Mouse (Mus musculus): ENCODE data around the gene Rad17. TPM values are rescaled to one million over a fixed set of nuclear protein-coding genes. Genes with fewer than 3 reads are reported as not detected.

The Rad17 gene
- polyA plus RNA-seq, 1 experiment from 2014 or later: 28.6 TPM

GRCm38 (mm10) chr13:100612251-100612650 is 38.6 kb downstream of the Rad17 start:
- 92% methylated on average over 10 of the region's 10 CpGs for WGBS
- H3K27me3 ChIP-seq: peaks cover 17% of the 10 kb centered on the region
- H3K9me3 ChIP-seq: peaks cover 7% of the 10 kb centered on the region; the same call in 1 of the 2 replicates
- H3K4me3 ChIP-seq (replicated peaks): no peak overlapping the region
- no peaks in the 10 kb centered on the region for H3K36me3 ChIP-seq
- H3K4me2 ChIP-seq: no peak overlapping the region
- H3K4me1 ChIP-seq (replicated peaks): peaks cover 8% of the 10 kb centered on the region; the same call in 1 of the 2 replicates
- ATAC-seq (ENCODE audit: insufficient number of reproducible peaks, insufficient read depth, low FRiP score, low TSS enrichment, low read depth): no peak
- no peak overlapping the region for H3K27ac ChIP-seq
- H3K9ac ChIP-seq (replicated peaks): no peak overlapping the region

- no peak overlapping the region for H3K4me3 ChIP-seq (replicated peaks)
- H3K9ac ChIP-seq (replicated peaks): no peak overlapping the region
- ATAC-seq (ENCODE audit: insufficient number of reproducible peaks, insufficient read depth, low FRiP score, low TSS enrichment, low read depth): no peak
- no peak overlapping the region for H3K4me2 ChIP-seq
- peaks cover 7% of the 10 kb centered on the region; the same call in 1 of the 2 replicates for H3K9me3 ChIP-seq
- 91% methylated on average over 13 of the region's 13 CpGs for WGBS
- H3K27ac ChIP-seq: no peak overlapping the region
- no peaks in the 10 kb centered on the region for H3K36me3 ChIP-seq
- H3K27me3 ChIP-seq: peaks cover 9% of the 10 kb centered on the region
- H3K4me1 ChIP-seq (replicated peaks): peaks cover 1% of the 10 kb centered on the region; the same call in 1 of the 2 replicates
Observed at GRCm38 (mm10) chr13:100611266-100611665, 39.6 kb downstream of the Rad17 start.

- Histone ChIP-seq H3K9ac (replicated peaks) (no peak overlapping the region), H3K9me3 (peaks cover 7% of the 10 kb centered on the region; the same call in 1 of the 2 replicates), H3K27ac (no peak overlapping the region), H3K4me3 (replicated peaks) (no peak overlapping the region), H3K27me3 (no peaks in the 10 kb centered on the region), H3K4me2 (no peak overlapping the region), H3K4me1 (replicated peaks) (no peaks in the 10 kb centered on the region), H3K36me3 (no peaks in the 10 kb centered on the region)
- 87% methylated on average over 8 of the region's 8 CpGs for WGBS
- no peak for ATAC-seq (ENCODE audit: insufficient number of reproducible peaks, insufficient read depth, low FRiP score, low TSS enrichment, low read depth)
Observed at GRCm38 (mm10) chr13:100607756-100608155, 43.1 kb downstream of the Rad17 start.

- Histone ChIP-seq H3K27me3 (no peaks in the 10 kb centered on the region), H3K36me3 (no peaks in the 10 kb centered on the region), H3K9ac (replicated peaks) (no peak overlapping the region), H3K4me1 (replicated peaks) (no peaks in the 10 kb centered on the region), H3K9me3 (peaks cover 7% of the 10 kb centered on the region; the same call in 1 of the 2 replicates), H3K27ac (no peak overlapping the region), H3K4me3 (replicated peaks) (no peak overlapping the region), H3K4me2 (no peak overlapping the region)
- 61% methylated on average over 1 of the region's 1 CpGs for WGBS
- ATAC-seq (ENCODE audit: insufficient number of reproducible peaks, insufficient read depth, low FRiP score, low TSS enrichment, low read depth): no peak
Observed at GRCm38 (mm10) chr13:100605845-100606244, 45.0 kb downstream of the Rad17 start.

- no peaks in the 10 kb centered on the region for H3K27me3 ChIP-seq
- H3K4me1 ChIP-seq (replicated peaks): no peaks in the 10 kb centered on the region
- ATAC-seq (ENCODE audit: insufficient number of reproducible peaks, insufficient read depth, low FRiP score, low TSS enrichment, low read depth): no peak
- WGBS: 90% methylated on average over 11 of the region's 11 CpGs
- H3K4me3 ChIP-seq (replicated peaks): no peak overlapping the region
- H3K9ac ChIP-seq (replicated peaks): no peak overlapping the region
- H3K4me2 ChIP-seq: no peak overlapping the region
- no peaks in the 10 kb centered on the region for H3K36me3 ChIP-seq
- no peak overlapping the region for H3K27ac ChIP-seq
- peaks cover 7% of the 10 kb centered on the region; the same call in 1 of the 2 replicates for H3K9me3 ChIP-seq
Observed at GRCm38 (mm10) chr13:100603738-100604095, 47.1 kb downstream of the Rad17 start.

GRCm38 (mm10) chr13:100603031-100603737 is 47.7 kb downstream of the Rad17 start:
- Histone ChIP-seq H3K9ac (replicated peaks) (no peak overlapping the region), H3K4me1 (replicated peaks) (no peaks in the 10 kb centered on the region), H3K9me3 (peaks cover 7% of the 10 kb centered on the region; the same call in 1 of the 2 replicates), H3K27ac (no peak overlapping the region), H3K36me3 (no peaks in the 10 kb centered on the region), H3K4me3 (replicated peaks) (no peak overlapping the region), H3K27me3 (no peaks in the 10 kb centered on the region), H3K4me2 (no peak overlapping the region)
- ATAC-seq (ENCODE audit: insufficient number of reproducible peaks, insufficient read depth, low FRiP score, low TSS enrichment, low read depth): no peak
- WGBS: 91% methylated on average over 10 of the region's 10 CpGs

- no peaks in the 10 kb centered on the region for H3K36me3 ChIP-seq
- 70% methylated on average over 5 of the region's 5 CpGs for WGBS
- no peaks in the 10 kb centered on the region for H3K4me1 ChIP-seq (replicated peaks)
- no peak overlapping the region for H3K4me2 ChIP-seq
- no peak for ATAC-seq (ENCODE audit: insufficient number of reproducible peaks, insufficient read depth, low FRiP score, low TSS enrichment, low read depth)
- H3K9ac ChIP-seq (replicated peaks): no peak overlapping the region
- H3K4me3 ChIP-seq (replicated peaks): no peak overlapping the region
- H3K27ac ChIP-seq: no peak overlapping the region
- H3K9me3 ChIP-seq: no peaks in the 10 kb centered on the region
- no peaks in the 10 kb centered on the region for H3K27me3 ChIP-seq
Observed at GRCm38 (mm10) chr13:100602239-100602902, 48.5 kb downstream of the Rad17 start.

- Histone ChIP-seq H3K27ac (no peak overlapping the region), H3K36me3 (no peaks in the 10 kb centered on the region), H3K9me3 (no peaks in the 10 kb centered on the region), H3K4me1 (replicated peaks) (peaks cover 8% of the 10 kb centered on the region; the same call in 1 of the 2 replicates), H3K4me3 (replicated peaks) (no peak overlapping the region), H3K4me2 (no peak overlapping the region), H3K9ac (replicated peaks) (no peak overlapping the region), H3K27me3 (no peaks in the 10 kb centered on the region)
- WGBS: 56% methylated on average over 8 of the region's 8 CpGs
- ATAC-seq (ENCODE audit: insufficient number of reproducible peaks, insufficient read depth, low FRiP score, low TSS enrichment, low read depth): no peak
Observed at GRCm38 (mm10) chr13:100601034-100601433, 49.8 kb downstream of the Rad17 start.

- no peaks in the 10 kb centered on the region for H3K27me3 ChIP-seq
- 77% methylated on average over 12 of the region's 12 CpGs for WGBS
- H3K36me3 ChIP-seq: no peaks in the 10 kb centered on the region
- peaks cover 8% of the 10 kb centered on the region; the same call in 1 of the 2 replicates for H3K4me1 ChIP-seq (replicated peaks)
- no peak for ATAC-seq (ENCODE audit: insufficient number of reproducible peaks, insufficient read depth, low FRiP score, low TSS enrichment, low read depth)
- no peaks in the 10 kb centered on the region for H3K9me3 ChIP-seq
- no peak overlapping the region for H3K27ac ChIP-seq
- no peak overlapping the region for H3K4me3 ChIP-seq (replicated peaks)
- H3K9ac ChIP-seq (replicated peaks): no peak overlapping the region
- H3K4me2 ChIP-seq: no peak overlapping the region
Observed at GRCm38 (mm10) chr13:100600317-100600716, 50.5 kb downstream of the Rad17 start.

- Histone ChIP-seq H3K36me3 (no peaks in the 10 kb centered on the region), H3K27ac (no peak overlapping the region), H3K9ac (replicated peaks) (no peak overlapping the region), H3K4me1 (replicated peaks) (peaks cover 8% of the 10 kb centered on the region; the same call in 1 of the 2 replicates), H3K4me3 (replicated peaks) (no peak overlapping the region), H3K4me2 (no peak overlapping the region), H3K9me3 (no peaks in the 10 kb centered on the region), H3K27me3 (no peaks in the 10 kb centered on the region)
- ATAC-seq (ENCODE audit: insufficient number of reproducible peaks, insufficient read depth, low FRiP score, low TSS enrichment, low read depth): no peak
- 83% methylated on average over 9 of the region's 9 CpGs for WGBS
Observed at GRCm38 (mm10) chr13:100597284-100597683, 53.6 kb downstream of the Rad17 start.

- Histone ChIP-seq H3K9ac (replicated peaks) (no peak overlapping the region), H3K4me3 (replicated peaks) (no peak overlapping the region), H3K27me3 (no peaks in the 10 kb centered on the region), H3K36me3 (no peaks in the 10 kb centered on the region), H3K4me2 (no peak overlapping the region), H3K4me1 (replicated peaks) (peaks cover 8% of the 10 kb centered on the region; the same call in 1 of the 2 replicates), H3K9me3 (no peaks in the 10 kb centered on the region), H3K27ac (no peak overlapping the region)
- no peak for ATAC-seq (ENCODE audit: insufficient number of reproducible peaks, insufficient read depth, low FRiP score, low TSS enrichment, low read depth)
- 71% methylated on average over 3 of the region's 3 CpGs for WGBS
Observed at GRCm38 (mm10) chr13:100595552-100595885, 55.3 kb downstream of the Rad17 start.

Data from limb, embryonic 12.5 days (tissue).